Mouse (Mus musculus) cerebellum, postnatal 14 days (tissue): ENCODE measurements around the gene Ccl12.

ENCODE experiments used
- DNase-seq, 2 experiments: peaks; one replicate each; pipeline ENCODE4 v3.0.0; 2021; ENCODE audit warnings: mixed read lengths in 2 of 2

The Ccl12 gene

GRCm38 (mm10) chr11:82139492-82140094, 37.9 kb downstream of the Ccl12 start:
- DNase-seq: no peak
